Mouse (Mus musculus): Measurements from ENCODE around the gene Plch2. TPM values are rescaled to one million over a fixed set of nuclear protein-coding genes. Genes with fewer than 3 reads are reported as not detected.

The Plch2 gene
- polyA plus RNA-seq (2015; fragmentation: Nextera tagmentation; extraction: Ambion mirVana) = 11.1 and 11.2 TPM in 2 replicates

DNA sequence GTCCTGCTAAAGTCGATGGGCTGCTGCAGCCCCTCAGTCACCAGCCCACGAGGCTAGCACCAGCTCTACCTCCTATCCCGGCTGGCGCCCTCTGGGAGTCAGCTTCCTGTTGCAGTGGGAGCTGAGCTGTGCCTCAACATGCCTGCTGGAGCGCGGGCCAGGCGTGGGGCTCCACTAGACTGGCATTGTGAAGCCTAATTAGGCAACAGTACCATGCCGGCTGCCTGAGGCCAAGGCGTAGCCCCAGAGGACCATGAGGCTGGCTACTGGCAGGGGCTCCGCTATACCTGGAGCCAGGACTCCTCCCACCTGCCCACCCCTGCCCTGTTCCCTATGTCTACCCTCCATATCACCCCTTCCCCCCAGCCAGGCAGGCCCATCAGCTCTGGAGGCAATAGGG is at the start of gene Plch2:
TSS of gene Plch2 (minus strand) at position 61 of the 400 bp plus-strand sequence.
- peak within 1 kb of the TSS; percentile 10; the same call in 1 of the 2 replicates for H3K27ac ChIP-seq

DNA sequence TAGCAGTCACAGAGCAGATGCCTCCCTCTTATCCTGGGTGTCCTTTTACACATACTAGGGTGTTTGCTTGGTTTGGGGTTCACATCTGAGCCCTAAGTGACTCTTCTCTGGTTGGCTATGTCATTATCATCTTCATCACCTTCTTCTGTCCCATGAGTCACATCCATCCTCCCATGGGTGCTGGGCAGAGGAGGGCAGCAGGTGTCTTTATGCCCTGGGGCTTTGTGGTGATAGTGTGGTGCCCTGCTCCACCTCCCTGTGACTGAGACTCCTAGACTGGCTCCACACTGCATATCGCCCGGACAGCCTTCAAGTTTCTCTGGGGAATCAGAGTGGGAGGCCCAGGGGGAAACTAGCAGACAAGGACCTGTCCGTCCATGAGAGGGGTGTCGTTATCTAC is 42.0 kb upstream of the Plch2 start:
- H3K9ac ChIP-seq = no peak overlapping the region
- H3K4me2 ChIP-seq = no peak overlapping the region
- no peak overlapping the region for H3K4me3 ChIP-seq
- 61% methylated on average over 4 of the region's 4 CpGs for WGBS
- no peaks in the 10 kb centered on the region for H3K4me1 ChIP-seq
- ATAC-seq (ENCODE audit: borderline replicate concordance, extremely low read depth, low FRiP score, low TSS enrichment) = no peak
- H3K27ac ChIP-seq = no peak overlapping the region
- no peaks in the 10 kb centered on the region for H3K36me3 ChIP-seq
- no peaks in the 10 kb centered on the region for H3K9me3 ChIP-seq
- no peaks in the 10 kb centered on the region for H3K27me3 ChIP-seq

More for the DNA sequence above, at the start of gene Plch2:
- H3K27me3 ChIP-seq = no peaks in the 10 kb centered on the region; the same call in 1 of the 2 replicates
- H3K4me1 ChIP-seq = peaks cover 14% of the 10 kb centered on the region; the same call in 1 of the 2 replicates
- H3K36me3 ChIP-seq = no peaks in the 10 kb centered on the region
- 0 out of 2 replicates have a peak, but pooled peaks have one; percentile 6 for ATAC-seq (ENCODE audit: borderline replicate concordance, extremely low read depth, low FRiP score, low TSS enrichment)
- no peak within 1 kb of the TSS for H3K9ac ChIP-seq
- no peak within 1 kb of the TSS for H3K4me3 ChIP-seq
- no peaks in the 10 kb centered on the region for H3K9me3 ChIP-seq
- H3K4me2 ChIP-seq = no peak within 1 kb of the TSS
- 58% methylated on average over 10 of the region's 10 CpGs for WGBS

DNA sequence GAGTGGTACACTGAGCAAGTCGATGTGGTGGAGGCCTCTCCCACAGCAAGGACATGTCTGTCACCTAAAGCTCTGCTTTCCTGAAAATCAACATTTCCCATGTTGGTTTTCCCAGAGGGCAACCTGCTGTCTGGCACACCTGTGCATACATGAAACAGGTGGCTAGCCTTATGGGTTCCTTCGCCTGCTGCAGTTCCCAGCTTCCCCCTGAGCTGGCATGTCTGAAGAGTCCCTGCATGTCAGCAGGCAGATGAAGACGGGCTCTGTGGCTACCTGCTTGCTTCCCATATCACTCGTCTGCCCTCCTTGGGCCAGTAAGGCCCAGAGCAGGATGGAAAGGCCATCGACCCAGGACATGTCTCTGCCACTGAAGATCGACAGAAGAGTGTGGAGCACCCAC is 40.9 kb upstream of the Plch2 start:
- H3K4me1 ChIP-seq = no peaks in the 10 kb centered on the region
- ATAC-seq (ENCODE audit: borderline replicate concordance, extremely low read depth, low FRiP score, low TSS enrichment) = no peak
- no peaks in the 10 kb centered on the region for H3K36me3 ChIP-seq
- H3K9me3 ChIP-seq = no peaks in the 10 kb centered on the region
- H3K4me3 ChIP-seq = no peak overlapping the region
- H3K9ac ChIP-seq = 0 out of 2 replicates have a peak overlapping the region, but pooled peaks have one; percentile 7
- 79% methylated on average over 6 of the region's 6 CpGs for WGBS
- H3K4me2 ChIP-seq = no peak overlapping the region
- no peak overlapping the region for H3K27ac ChIP-seq
- H3K27me3 ChIP-seq = no peaks in the 10 kb centered on the region

DNA sequence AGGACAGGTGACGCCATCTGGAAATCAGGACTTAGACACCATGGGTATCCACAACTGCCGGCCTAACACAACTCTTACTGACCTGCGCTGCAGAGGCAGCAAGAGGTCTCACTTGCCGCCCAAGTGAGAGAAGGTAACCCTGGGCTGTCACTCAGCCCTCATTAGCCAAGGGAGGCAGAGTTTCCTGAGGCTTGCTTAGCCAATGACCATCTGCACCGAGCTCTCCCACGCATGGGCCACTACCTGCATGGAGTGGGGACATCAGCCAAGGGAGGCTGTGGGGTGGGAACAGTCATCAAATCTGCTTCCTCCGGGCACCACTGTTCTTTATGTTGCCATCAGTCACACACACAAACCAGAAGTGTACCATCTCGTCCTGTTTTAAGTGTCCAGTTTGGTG is 39.4 kb upstream of the Plch2 start:
- Histone ChIP-seq H3K9me3 (no peaks in the 10 kb centered on the region), H3K36me3 (no peaks in the 10 kb centered on the region), H3K4me1 (no peaks in the 10 kb centered on the region), H3K4me3 (no peak overlapping the region), H3K27ac (no peak overlapping the region), H3K27me3 (no peaks in the 10 kb centered on the region), H3K9ac (no peak overlapping the region), H3K4me2 (no peak overlapping the region)
- WGBS = 77% methylated on average over 8 of the region's 8 CpGs
- ATAC-seq (ENCODE audit: borderline replicate concordance, extremely low read depth, low FRiP score, low TSS enrichment) = no peak

- Histone ChIP-seq H3K4me2 (no peak overlapping the region), H3K9ac (no peak overlapping the region), H3K27ac (no peak overlapping the region), H3K4me1 (no peaks in the 10 kb centered on the region), H3K27me3 (no peaks in the 10 kb centered on the region), H3K9me3 (no peaks in the 10 kb centered on the region), H3K36me3 (no peaks in the 10 kb centered on the region), H3K4me3 (no peak overlapping the region)
- 42% methylated on average over 8 of the region's 8 CpGs for WGBS
- peak; percentile 61 for ATAC-seq (ENCODE audit: borderline replicate concordance, extremely low read depth, low FRiP score, low TSS enrichment)
Measured at GRCm38 (mm10) chr4:155095238-155095900, 38.8 kb upstream of the Plch2 start.

- 53% methylated on average over 3 of the region's 3 CpGs for WGBS
- Histone ChIP-seq H3K9ac (no peak overlapping the region), H3K4me1 (no peaks in the 10 kb centered on the region)
Measured at GRCm38 (mm10) chr4:155094565-155094964, 38.0 kb upstream of the Plch2 start.

GRCm38 (mm10) chr4:155093431-155094149 is 37.0 kb upstream of the Plch2 start:
- no peak for ATAC-seq (ENCODE audit: borderline replicate concordance, extremely low read depth, low FRiP score, low TSS enrichment)
- no peaks in the 10 kb centered on the region for H3K9me3 ChIP-seq
- H3K4me3 ChIP-seq = no peak overlapping the region
- no peak overlapping the region for H3K4me2 ChIP-seq
- WGBS = 75% methylated on average over 7 of the region's 7 CpGs
- no peaks in the 10 kb centered on the region for H3K4me1 ChIP-seq
- no peaks in the 10 kb centered on the region for H3K27me3 ChIP-seq
- no peaks in the 10 kb centered on the region for H3K36me3 ChIP-seq
- no peak overlapping the region for H3K27ac ChIP-seq
- H3K9ac ChIP-seq = no peak overlapping the region

More at GRCm38 (mm10) chr4:155094565-155094964, 38.0 kb upstream of the Plch2 start:
- Histone ChIP-seq H3K9me3 (no peaks in the 10 kb centered on the region), H3K4me2 (no peak overlapping the region), H3K27me3 (no peaks in the 10 kb centered on the region), H3K4me3 (no peak overlapping the region), H3K27ac (no peak overlapping the region), H3K36me3 (no peaks in the 10 kb centered on the region)
- ATAC-seq (ENCODE audit: borderline replicate concordance, extremely low read depth, low FRiP score, low TSS enrichment) = peak; percentile 44; the same call in 1 of the 2 replicates

GRCm38 (mm10) chr4:155092718-155093430 is 36.3 kb upstream of the Plch2 start:
- Histone ChIP-seq H3K27me3 (no peaks in the 10 kb centered on the region), H3K27ac (no peak overlapping the region), H3K9me3 (no peaks in the 10 kb centered on the region), H3K4me1 (no peaks in the 10 kb centered on the region), H3K36me3 (no peaks in the 10 kb centered on the region), H3K9ac (no peak overlapping the region), H3K4me2 (no peak overlapping the region), H3K4me3 (no peak overlapping the region)
- no peak for ATAC-seq (ENCODE audit: borderline replicate concordance, extremely low read depth, low FRiP score, low TSS enrichment)
- WGBS = 89% methylated on average over 19 of the region's 19 CpGs

GRCm38 (mm10) chr4:155090688-155091449 is 34.3 kb upstream of the Plch2 start:
- Histone ChIP-seq H3K4me3 (no peak overlapping the region), H3K27me3 (no peaks in the 10 kb centered on the region), H3K27ac (no peak overlapping the region), H3K9ac (no peak overlapping the region), H3K4me1 (peaks cover 9% of the 10 kb centered on the region), H3K4me2 (no peak overlapping the region), H3K9me3 (no peaks in the 10 kb centered on the region), H3K36me3 (no peaks in the 10 kb centered on the region)
- WGBS = 89% methylated on average over 13 of the region's 13 CpGs
- no peak for ATAC-seq (ENCODE audit: borderline replicate concordance, extremely low read depth, low FRiP score, low TSS enrichment)

DNA sequence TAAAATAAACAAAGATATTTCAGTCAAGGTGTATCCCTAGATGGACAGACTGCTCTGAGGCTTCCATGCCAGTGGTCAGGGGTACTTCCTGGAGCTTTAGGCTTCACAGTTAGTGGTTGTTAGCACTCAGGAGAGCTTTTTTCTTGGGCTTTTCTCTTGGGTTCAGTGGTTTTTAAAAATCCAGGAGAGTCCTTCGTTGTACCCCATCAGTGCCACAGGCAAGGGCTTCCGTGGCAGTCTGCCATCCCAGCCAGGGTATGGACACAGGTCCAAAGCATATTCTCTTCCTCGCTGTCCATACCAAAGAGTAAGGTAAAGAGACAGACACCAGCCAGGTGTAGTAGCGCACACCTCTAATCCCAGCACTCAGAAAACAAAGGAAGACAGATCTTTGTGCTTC is 33.6 kb upstream of the Plch2 start:
- no peak for ATAC-seq (ENCODE audit: borderline replicate concordance, extremely low read depth, low FRiP score, low TSS enrichment)
- Histone ChIP-seq H3K27ac (no peak overlapping the region), H3K36me3 (no peaks in the 10 kb centered on the region), H3K9me3 (no peaks in the 10 kb centered on the region), H3K4me1 (peaks cover 12% of the 10 kb centered on the region), H3K4me2 (no peak overlapping the region), H3K27me3 (no peaks in the 10 kb centered on the region), H3K4me3 (no peak overlapping the region), H3K9ac (no peak overlapping the region)
- 92% methylated on average over 4 of the region's 4 CpGs for WGBS

DNA sequence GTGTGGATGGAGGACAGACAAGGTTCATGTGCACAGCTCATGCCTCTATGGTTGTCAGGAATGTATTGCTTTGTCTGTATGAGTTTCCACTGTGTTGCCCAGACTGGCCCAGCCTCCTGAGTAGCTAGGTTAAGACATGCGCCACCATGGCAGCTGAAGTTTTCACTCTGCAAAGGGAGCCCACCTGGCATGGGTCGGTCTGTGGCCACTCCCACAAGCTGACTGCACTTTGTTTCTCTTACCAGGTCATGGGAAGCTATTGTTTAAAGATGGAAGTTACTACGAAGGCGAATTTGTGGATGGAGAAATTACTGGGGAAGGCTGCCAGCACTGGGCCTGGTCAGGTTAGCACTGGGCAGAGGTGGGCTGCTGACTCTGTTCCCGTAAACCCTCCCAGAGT is 32.7 kb upstream of the Plch2 start:
- Histone ChIP-seq H3K9me3 (no peaks in the 10 kb centered on the region), H3K9ac (no peak overlapping the region), H3K27ac (no peak overlapping the region), H3K4me3 (no peak overlapping the region), H3K27me3 (no peaks in the 10 kb centered on the region), H3K4me1 (peaks cover 21% of the 10 kb centered on the region), H3K36me3 (no peaks in the 10 kb centered on the region), H3K4me2 (no peak overlapping the region)
- ATAC-seq (ENCODE audit: borderline replicate concordance, extremely low read depth, low FRiP score, low TSS enrichment) = no peak
- 84% methylated on average over 5 of the region's 5 CpGs for WGBS

Data from lung, embryonic 15.5 days (tissue).